Mouse (Mus musculus) erythroblast, adult 5-6 weeks (primary cell): ENCODE data around the gene Gpr135. TPM values are rescaled to one million over a fixed set of nuclear protein-coding genes. Genes with fewer than 3 reads are reported as not detected.
"Not testable (repeated sequence)": the region's sequence is repeated elsewhere in the genome, so short reads cannot be mapped to it uniquely, and the experiment has no call there.

Experiments used
- ATAC-seq: replicated peaks from 2 replicates; pipeline ENCODE4 v1.8.0; 2016; ENCODE audit warnings: moderate number of reproducible peaks, mild to moderate bottlenecking, moderate TSS enrichment, inconsistent platforms; ENCODE audit not compliant: poor library complexity, low FRiP score, severe bottlenecking
- total RNA-seq, 2 experiments: library from RNA; stranded (forward) in 1 of 2; stranded (reverse) in 1 of 2; fragments of 150-400 nt in 1 of 2; fragments of 200-764, 138-1000 nt in 1 of 2; gene quantifications; 2 replicates each; pipeline versions ENCODE4 v1.2.3 to v1.2.4; 2015 to 2017; ENCODE audit warnings: low replicate concordance in 2 of 2

Gene Gpr135
- total RNA-seq, 2 experiments from 2014 or later, result not detected

DNA sequence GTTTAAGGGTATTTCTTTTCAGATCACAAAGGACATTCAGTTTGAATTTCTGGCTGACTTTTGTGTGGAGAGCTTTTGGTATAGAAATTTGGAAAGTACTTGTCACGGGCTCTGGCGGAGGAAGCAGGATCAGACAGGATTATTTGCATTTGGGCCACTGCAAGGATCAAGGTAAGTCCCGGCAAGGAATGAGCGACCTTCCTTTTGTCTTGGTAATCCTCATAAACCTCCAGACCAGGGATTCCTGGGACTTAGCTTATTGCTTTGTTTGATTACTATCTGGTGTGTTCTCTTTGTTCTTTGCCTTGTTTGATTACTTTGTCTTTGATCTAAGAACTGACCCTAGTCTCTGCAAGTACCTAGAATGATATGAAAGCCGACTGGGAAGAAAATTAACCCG is 17.1 kb downstream of the Gpr135 start:
- no peak for ATAC-seq

DNA sequence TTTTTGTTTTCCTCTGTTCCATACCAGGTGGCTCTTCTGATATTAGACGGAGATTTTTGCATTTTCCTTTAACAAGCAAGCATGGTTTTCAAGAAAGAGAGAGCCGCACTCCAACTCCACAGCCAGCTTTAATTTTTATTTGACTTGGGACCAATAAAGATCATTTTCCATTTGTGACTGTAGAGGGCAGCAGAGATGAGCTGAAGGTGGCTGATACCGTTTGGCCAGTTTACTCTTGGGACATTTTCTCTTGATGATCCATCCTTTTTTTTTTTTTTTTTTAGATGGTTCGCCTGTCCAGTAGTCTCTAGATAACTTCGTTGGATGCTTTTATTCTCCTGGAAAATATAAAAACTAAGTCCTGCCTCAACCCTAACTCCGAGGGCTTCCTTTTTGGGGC is 17.6 kb downstream of the Gpr135 start:
- ATAC-seq, result no peak

DNA sequence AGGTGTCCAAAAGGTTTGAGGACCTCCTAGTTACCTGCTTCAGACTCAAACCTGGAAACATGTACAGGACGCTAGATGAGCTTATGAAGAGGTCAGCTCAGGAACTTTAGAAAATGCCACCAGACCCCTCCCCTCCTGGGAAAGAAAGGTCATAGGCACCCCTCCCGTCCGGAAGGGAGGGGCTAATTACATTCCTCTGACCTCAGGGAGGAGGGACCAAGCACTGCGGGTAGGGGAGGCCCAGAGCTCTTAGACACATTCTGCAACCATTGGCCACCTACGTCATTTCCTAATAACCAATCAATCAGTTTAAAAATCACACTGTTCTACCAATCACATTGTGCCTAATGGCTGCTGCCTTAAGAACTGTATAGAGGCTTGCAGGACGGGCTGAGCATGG is 18.4 kb downstream of the Gpr135 start:
- ATAC-seq, result no peak

DNA sequence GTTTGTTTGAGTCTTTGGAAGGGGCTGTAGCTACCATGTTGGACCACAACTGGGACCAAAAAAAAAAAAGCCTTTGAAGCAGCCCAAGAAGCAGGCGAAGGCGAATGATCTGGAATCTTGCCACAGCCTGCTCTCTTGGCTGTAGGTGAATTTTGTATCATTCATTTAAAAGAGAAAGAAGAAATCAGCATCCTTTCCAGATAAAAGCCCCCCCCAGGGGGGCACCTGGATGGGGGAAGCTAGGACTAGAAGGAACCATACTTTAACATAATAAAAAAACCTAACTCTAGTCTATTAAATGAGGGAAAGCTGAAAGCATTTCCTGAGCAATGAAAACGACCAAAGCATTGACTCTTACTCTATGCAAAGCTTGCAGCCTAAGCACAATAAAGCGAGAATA is 20.1 kb downstream of the Gpr135 start:
- ATAC-seq, result no peak

DNA sequence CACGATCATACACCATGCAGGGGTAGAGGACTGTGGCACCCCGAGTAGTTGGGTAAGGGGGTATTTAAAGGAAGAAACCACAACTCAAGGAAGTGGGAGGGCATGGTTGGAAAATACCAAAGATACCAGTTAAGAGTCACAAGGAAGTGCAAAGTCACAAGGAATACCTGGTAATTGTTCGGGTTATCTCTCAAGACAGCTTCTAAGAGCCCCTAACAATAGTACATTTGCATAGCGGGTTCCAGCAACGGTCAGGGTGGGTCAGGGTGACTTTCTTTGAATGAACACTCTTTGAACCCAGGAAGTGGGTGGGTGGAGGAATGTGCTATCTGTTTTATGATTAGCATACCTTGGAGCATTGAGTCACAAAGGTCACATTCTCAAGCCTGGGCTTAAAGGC is 20.8 kb downstream of the Gpr135 start:
- not testable (repeated sequence) for ATAC-seq

DNA sequence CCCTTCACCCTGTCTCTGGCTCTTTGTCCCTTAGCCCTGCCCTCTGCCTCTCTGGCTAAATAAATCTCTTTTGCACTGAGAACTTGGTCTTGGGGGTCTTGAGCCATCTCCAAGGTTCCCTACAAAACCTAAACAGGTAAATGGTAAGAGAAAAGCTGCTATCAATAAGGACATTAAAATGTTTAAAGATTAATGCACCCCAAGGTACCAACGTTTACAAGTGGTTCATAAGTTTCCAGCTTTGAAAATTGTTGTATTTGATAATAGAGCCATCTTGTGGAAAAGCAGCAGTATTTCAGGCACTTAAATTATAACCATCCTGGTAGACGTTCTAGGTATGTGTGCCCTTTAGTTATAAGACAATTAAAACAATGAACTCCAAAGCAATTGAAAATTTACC is 23.4 kb downstream of the Gpr135 start:
- ATAC-seq, result no peak

DNA sequence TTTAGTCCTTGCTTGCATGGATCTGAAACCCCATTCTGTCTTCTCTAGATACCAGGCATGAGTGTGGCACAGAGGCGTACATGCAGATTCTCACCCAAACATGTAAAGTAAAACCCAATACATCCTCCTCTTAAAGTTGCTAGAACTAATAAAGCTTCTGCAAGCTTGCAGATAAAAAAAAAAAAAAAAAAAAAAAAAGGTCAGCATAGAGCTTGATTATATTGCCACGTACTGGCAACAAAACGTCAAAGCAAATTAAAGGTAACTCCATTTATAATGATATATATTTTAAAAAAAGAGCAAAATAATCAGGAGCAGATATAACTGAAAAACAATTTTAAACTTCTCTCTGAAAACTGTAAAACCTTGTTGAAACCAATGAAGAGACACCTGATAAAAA is 29.7 kb downstream of the Gpr135 start:
- no peak for ATAC-seq

DNA sequence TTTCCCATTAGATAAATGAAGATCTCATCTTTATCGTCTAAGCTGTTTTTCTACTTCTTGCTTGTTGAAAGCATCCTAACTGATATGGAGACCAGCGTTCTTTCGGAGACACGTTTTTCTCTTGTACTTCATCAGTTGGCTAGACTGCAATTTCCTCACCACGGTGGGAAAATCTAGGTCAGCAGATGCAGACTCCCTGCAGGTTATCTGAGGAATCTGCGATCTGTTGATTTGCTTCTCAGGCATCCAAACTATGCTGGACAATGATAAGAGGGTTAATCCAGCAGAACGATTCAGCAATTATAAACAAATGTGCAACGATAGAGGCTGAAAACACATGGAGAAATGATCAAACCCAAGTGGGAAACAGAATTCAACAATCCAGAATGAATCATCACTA is 31.4 kb downstream of the Gpr135 start:
- ATAC-seq, result no peak

DNA sequence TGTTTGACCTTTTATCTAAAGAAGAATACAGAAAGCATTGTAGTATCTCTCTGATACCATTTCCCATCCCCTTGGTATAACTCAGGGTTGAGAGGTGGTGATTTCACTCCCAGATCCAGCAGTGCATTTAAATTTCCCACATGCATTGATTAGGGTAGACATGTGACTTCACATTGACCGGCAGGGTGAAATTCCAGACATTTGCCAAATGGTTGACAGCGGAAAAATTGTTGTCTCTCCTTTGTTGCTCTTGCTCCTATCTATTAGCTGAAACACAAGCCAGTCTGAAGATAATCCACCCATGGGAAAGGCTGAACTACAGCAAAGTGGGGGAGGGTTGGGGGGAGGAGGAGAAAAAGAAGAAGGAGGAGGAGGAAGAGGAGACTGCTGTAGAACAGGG is 32.1 kb downstream of the Gpr135 start:
- ATAC-seq, result no peak

DNA sequence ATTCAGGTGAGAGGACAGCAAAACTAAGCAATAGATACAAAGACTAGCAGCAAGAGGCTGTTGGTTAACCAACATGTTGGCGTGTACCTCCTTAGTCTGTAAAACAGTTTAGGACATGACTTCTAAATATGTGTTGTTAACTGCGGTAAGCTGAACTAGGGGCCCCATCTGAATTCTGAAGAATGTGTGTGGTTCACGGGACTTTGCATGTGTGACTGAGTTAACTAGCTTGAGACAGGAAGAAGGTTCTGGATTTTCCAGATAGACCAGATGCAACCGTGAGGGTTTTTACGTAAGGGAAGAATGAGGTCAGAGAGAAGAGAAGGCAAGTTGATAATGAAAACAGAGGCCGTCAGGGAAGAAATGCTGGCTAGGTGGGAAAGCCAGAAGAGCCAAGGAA is 33.9 kb downstream of the Gpr135 start:
- no peak for ATAC-seq

DNA sequence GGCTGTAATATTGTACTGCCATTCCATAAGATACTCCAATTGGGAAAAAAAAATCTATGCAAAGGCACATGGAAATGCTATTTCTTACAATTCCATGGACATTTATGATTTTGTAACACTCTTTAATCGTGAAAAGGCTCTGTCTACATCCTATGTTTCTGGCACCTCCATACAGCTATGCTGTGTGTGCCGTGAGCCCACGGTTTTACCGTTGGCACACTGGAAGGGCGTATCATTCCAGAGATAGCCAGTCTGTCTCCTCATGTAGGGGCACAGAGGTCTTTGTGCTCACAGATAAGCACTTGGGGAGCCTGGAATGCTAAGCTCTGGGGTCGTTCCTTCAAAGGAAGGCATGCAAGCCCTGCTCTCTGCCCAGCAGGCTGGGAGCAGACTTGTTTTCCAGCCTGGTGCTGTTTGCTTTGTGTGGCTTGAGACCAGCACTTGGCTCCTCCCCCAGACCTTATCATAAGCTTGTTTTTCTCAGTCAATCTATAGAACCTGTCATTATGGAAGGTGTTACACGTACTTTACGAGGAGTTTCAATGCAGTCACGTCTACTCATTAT is 34.7 kb downstream of the Gpr135 start:
- no peak for ATAC-seq

DNA sequence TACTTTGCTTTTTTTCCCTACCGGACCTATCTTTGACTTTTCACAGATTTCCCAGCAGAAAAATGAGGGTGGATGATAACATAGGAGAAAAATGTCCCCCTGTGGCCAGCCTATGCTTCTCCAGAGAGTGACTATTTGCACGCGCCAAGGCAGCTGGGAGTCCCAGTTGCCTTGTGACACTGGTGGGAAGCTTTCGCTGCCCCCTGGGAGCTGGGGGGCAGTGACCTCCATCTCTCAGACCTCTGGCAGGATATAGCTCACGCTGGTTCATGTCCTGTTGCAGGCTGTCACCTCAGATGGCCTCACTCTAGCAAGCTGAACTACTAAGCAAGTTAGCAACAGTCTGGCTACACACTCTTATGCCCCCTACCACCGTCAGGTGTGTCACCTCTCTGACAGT is 39.1 kb downstream of the Gpr135 start:
- no peak for ATAC-seq

DNA sequence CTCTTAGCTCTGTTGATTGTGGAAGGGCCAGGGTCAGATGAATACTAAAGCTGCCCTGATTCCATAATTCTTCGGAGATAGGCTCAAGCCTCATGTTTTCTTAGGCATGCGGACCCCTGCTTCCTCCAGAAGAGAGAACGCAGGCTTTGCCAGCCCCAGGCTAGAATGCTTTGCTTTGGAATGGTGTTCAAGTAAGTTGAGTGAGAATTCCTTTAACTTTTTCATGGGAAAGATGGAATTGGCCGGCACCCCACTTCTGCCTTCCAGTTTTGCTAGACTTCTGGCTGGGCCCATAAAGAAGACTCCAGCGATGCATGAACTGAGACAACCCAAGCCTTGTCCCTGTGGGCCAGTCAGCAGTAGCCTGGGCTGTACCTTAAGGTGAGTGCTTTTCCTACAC is 39.8 kb downstream of the Gpr135 start:
- no peak for ATAC-seq

DNA sequence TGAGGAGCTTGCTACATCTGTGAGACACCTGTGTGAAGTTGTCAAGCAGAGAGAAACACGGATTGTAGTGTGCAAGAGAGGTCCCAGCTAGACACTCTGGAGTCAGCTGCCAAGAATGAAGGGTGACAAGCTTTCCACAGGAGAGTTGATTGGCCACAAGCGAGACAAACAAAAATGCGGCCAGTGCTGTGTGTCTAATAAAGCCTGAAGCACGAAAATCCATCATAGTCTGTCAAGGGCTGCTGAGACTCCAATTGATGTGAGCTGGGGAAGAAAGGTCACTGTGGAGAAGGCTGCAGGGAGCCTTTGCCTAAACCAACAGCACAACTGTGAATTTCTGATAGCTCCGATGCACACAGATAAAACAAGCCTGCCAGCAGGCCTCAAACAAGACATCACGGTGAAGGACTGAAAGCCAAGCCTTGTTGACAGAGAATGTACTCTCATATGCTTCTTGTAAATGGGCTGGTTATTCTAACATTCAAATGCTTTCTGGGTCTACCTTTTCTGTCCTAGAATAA is 45.6 kb downstream of the Gpr135 start:
- no peak for ATAC-seq

DNA sequence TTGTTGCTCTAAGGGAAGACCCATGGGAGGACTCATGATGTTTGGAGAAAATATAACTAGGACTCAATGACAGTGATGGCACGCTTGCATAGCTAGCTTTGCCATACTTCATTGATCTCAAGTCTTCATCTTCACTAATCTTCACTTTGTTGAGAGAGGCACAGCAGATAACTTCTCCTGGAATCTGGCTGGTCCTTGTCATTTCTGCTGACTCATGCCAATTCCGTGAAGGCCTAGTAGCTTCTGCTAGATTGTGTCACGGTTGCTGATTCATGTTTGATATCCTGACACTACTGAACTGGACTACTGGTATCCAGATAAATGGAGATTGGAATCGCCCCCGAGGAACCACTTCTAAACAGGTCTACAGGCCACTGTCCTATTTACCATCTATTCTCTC is 47.4 kb downstream of the Gpr135 start:
- no peak for ATAC-seq

DNA sequence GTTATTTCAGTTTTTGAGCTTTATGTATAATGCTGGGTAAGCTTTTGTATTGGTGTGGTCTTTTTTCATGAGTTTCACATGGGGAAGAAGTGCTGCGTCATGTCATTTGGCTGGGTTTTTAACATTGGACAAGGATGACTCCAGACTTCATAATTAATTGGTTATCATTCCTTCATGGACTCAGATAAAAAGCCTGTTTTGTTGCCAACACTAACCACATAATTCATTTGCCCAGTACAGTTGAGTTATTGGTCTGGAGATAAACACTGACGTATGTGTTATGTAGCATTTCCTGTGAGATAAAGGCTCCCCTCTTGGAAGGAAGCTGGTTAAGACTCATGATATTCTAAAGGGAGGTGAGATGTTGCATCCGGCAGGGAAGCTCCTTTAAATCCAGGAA is 48.1 kb downstream of the Gpr135 start:
- ATAC-seq, result no peak

DNA sequence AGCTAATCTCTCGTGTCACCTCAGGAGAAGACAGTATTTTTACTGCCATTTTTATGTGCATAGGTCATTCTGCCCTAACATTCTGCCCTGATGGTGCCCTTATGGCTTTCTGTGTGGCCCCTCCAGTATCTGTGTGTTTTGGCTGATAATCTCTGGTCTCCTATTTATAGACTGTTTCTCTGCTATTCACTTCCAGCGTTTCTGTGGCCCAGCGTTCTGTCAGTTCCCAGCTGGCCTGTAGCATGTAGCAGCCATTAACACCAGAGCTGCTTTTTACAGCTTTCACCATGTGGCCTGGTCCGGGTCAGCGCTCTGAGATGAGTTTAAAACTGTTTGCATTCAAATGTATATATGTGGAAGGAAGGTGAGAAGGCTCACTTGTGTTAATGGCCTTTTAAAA is 49.4 kb downstream of the Gpr135 start:
- ATAC-seq, result no peak

DNA sequence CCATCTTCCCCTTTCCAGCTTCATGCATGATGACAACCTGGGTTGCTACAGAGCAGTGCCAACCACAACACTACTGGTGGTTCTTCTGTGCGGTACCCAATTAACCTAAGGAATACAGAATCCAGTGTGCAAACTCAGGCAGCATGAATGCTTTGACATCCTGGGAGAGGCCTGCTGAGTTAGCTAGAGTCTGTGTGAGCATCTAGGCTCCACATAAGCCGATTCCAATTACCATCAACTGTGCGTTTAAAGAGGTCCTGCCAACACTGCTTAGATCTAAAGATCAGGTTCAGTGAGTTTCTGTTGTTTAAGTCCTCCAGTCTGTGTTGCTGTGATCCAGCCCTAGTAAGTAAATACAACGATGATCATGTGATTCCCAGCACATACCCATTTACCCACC is 50.6 kb downstream of the Gpr135 start:
- no peak for ATAC-seq

Other genes with a start within 250 kb of the Gpr135 start
- gene Daam1, start 240.0 kb downstream of the Gpr135 start, total RNA-seq (2015; ENCODE audit: low replicate concordance), result 39.4 and 45.4 TPM in 2 replicates
- gene Daam1, start 240.0 kb downstream of the Gpr135 start, total RNA-seq (2017; ENCODE audit: low replicate concordance), result 59.4 and 83.1 TPM in 2 replicates
- gene L3hypdh, start 14.3 kb upstream of the Gpr135 start, total RNA-seq (2015; ENCODE audit: low replicate concordance), result not detected in 2 replicates
- gene L3hypdh, start 14.3 kb upstream of the Gpr135 start, total RNA-seq (2017; ENCODE audit: low replicate concordance), result not detected in 2 replicates
- 4.4 and 9.8 TPM in 2 replicates for gene Jkamp, start 14.5 kb upstream of the Gpr135 start, total RNA-seq (2015; ENCODE audit: low replicate concordance)
- gene Jkamp, start 14.5 kb upstream of the Gpr135 start, total RNA-seq (2017; ENCODE audit: low replicate concordance), result 2.9 and 3.0 TPM in 2 replicates
- not detected in 2 replicates for gene Ccdc175, start 113.9 kb upstream of the Gpr135 start, total RNA-seq (2015; ENCODE audit: low replicate concordance)
- gene Ccdc175, start 113.9 kb upstream of the Gpr135 start, total RNA-seq (2017; ENCODE audit: low replicate concordance), result not detected in 2 replicates